Mouse (Mus musculus): ENCODE results near the gene Myb.
"Not testable (repeated sequence)": the region's sequence is repeated elsewhere in the genome, so short reads cannot be mapped to it uniquely, and the experiment has no call there.

The Myb gene

DNA sequence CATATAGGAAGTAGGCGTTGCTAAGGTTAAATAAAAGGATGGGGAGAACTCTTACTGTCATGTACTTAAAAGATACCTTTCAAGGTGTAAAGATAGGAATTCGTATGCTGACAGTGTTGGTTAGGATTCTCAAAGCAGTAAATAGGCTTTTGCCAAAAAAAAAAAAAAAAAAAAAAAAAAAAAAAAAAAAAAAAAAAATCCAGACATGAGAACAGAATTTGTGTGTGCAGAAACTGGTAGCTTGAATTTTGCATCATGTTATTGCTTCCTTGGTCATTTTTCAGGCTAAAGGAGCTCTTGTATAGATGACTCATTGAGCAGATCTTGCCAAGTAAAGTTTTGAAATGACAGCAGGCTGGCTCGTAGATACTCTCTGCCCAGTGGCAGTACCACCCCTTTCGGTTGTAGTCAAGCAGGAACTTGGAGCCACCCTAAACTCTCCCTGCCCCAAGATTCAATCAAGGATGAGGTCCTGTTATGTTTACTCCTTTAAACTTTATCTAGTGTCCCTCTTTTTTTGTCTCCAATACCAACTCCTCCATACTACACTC lies 11.9 kb upstream of the Myb start:
- in situ Hi-C loops (cut with MboI), result no loop called here

DNA sequence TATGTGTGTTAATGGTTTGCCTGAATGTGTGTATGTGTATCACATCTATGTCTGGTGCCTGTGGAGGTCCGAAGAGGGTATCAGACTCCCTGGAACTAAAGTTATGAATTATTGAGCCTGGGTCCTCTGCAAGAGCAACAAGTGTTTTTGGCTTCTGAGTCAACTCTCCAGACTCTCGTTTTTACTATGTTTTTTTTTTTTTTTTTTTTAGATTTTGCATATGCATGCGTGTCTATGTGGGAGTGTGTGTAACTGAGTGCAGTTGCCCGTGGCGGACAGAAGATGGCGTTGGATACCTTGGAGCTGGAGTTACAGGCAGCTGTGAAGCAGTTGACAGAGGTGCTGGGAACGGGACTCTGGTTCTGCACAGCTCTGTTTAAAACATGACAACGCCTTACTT lies 7.7 kb upstream of the Myb start:
- in situ Hi-C loops (cut with MboI), result no loop called here

DNA sequence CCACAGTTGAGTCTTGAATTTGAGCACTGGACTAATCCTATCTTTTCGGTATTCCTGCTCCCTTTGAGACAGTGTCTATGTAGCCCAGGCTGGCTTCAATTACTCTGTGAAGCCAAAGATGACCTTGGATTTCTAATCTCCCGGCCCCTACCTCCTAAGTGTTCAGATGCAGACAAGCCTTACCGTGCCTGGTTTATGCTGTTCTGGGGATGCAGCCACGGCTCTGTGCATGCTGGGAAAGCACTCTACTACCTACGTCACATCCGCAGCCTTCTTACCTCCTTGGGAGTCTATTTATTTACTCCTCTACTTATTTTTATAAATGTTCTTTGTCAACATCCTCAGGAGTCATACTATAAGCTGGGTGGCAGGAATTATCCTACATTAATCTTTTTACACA lies 7.1 kb upstream of the Myb start:
- in situ Hi-C loops (cut with MboI), result no loop called here

DNA sequence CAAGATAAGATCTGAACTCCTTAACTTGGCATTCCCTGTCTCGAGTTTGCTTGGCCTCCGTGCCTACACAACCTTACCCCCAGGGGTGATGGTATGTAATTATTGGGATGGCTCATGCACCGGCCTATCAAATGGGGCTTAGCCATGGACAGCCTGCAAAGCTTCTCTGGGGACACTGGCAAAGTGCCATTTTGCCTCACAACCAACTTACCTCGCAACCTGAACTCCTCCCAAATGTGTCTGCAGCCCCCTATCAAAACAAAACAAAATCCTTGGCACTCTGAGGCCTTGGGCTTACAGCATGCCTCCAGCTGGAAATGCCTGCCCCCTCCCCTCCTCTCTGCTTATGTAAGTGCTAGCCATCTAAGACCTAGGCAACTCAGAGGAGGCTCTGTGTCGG lies 6.4 kb upstream of the Myb start:
- in situ Hi-C loops (cut with MboI), result no loop called here

DNA sequence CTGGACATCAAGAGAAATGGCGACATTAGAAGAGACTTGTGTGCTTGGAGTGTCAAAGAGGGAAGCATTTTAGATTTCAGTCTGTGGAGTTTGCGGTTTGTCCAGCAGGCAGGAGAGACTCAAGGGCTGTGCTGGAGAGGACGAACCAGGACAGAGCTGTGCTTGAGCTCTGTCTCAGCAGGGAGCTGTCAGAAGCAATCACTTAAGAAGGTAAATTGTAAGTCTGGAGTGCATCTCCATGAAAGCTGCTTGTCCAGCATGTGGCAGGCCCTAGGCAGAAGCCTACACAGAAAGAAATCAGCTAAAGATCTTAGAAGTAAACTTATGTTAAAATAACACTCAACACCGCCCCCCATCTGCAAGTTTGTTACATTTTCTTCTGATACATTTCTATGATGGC lies 4.6 kb upstream of the Myb start:
- in situ Hi-C loops (cut with MboI), result no loop called here

DNA sequence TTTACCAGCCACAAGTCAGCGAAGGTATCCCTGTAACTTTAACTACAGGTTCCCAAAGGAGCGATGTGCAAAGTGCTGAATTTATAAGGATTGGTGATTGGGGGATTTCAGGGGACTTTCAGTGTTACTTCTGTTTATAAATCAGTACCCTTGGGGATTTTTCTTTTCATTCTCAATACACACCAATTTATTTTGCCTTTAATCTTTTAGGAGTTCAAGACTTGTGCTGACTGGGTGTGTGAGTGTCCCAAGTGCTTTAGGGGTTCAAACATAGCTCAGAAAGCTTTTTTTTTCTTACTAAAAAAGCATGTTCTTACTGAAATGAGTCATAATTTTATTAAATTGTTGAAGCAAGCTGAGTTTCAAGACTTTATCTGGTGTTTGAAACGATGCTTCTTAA lies 1.3 kb upstream of the Myb start:
- in situ Hi-C loops (cut with MboI), result no loop called here

DNA sequence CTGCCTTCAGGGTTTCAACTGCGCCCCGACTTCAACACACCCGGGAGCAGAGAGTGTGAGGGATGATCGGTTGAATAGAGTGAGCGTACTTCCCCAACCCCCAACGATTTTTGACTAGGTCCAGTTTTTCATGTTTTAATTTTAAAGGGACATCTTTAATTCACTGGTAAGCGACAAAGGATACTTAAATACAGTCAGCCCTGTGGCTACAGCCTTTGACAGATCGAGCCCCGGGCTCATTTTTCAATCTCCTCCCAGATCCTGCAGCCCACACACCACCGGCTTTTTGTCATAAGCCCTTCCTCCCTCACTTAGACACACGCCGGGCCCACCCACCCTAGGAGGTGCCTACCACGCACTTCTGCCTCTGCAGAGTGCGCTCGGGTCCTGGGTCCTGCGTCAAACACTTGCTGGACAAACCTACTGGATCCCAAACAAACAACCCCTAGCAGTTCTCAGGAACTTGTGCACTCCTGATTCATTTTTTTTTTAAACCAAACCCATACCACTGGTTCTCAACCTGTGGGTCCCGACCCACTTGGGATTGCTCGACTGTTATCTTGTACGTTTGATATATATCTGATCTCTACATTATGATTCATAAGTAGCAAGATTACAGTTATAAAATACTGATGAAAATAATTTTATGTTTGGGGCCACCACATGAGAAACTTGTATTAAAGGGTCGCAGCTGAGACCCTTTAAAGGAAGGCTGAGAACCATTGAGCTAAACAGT lies 743 bp upstream of the Myb start:
- in situ Hi-C loops (cut with MboI), result no loop called here

DNA sequence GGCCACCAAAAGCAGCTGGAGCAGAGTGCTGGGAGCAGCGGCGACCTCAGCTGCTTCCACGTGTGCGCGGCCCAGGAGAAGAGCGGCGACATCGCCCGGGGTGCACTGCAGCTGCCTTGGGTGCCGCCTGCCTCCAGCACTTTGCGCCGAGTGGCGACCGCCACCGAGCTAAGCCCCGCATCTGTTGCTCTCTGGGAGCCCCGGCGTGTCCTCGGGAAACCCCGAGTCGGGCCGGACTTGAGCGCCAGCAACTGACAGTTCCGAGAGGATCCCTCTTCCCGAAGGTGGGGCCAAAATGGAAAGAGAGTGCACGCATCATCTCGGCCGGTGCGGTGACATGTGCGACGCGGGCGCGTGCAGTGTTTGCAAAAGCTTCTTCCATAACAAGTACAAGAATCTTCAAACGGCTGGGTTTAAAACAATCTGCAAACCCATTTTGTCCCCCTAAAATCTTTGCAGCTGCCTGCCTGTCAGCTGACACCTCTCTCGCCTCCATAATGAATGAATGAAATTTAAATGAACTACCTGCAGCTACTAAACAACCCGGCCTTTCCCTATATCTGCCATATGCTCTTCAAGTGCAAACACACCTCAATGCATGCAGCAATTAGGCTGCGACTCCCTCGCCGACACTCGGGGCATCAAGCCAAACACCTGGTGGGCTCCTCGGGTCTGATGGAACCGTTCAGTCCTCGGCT lies 938 bp downstream of the Myb start:
- in situ Hi-C loops (cut with MboI), result no loop called here

DNA sequence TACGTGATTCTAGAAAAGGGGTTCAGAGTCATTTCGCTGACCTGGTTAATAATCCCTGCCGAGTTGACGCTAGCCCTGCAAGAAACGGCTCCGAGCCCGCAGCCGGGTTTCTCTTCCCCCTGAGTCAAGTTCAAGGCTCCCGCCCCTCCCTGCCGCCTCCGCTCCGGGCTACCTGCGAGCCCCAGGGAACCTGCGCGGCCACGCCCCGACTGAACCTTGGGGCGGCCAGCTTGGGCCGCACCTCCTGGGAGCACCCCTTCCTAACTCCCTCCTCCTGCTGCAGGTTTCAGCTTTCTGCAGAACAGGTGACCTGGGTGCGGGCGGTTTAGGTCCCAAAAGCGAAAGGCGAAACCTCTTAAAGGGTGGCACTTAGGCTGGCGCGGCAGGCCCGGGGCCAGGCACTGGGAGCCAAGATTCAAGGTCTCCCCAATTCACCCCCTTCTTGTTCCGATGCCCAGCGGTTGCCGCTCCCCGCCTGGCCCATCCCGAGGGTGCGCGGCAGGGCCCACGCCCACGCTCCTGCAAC lies 1.8 kb downstream of the Myb start:
- in situ Hi-C loops (cut with MboI), result no loop called here

DNA sequence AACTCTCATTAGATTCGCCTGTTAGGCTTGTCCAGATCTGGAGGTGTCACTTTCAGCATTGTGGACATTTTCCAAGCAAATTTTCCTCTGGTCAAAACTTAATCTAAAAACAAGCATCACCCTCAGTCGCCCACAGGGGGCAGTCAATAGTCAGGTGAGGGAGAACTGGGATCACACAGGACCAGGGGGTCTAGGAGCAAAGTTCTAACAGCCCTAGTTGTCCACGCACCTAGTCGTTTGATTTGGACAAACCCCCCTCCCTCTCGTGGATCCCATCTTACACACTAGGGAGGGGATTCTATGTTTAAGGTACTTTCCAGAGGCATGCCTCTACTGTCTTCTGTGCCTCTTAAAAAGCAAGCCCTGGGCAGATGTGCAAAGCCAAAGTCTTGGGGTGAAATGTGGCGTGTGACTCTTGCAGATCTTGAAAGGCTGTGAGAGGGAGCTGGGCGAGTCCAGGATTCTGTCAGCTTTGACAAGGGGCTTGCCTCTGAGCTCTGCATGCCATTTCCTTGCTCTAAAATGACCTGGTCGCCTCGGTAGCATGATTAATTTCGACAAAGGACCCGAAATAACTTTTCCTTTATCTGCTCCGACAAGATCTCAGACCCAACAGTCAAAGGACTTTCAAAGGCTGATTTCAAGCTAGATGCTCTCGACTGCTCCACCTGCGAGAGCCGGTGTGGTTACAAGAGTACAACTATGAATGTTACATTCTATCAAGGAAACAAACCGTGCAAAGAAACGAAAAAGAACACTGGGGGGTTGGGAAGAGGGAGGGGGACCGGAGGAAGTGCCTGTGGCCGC lies 2.5 kb downstream of the Myb start:
- in situ Hi-C loops (cut with MboI), result no loop called here

DNA sequence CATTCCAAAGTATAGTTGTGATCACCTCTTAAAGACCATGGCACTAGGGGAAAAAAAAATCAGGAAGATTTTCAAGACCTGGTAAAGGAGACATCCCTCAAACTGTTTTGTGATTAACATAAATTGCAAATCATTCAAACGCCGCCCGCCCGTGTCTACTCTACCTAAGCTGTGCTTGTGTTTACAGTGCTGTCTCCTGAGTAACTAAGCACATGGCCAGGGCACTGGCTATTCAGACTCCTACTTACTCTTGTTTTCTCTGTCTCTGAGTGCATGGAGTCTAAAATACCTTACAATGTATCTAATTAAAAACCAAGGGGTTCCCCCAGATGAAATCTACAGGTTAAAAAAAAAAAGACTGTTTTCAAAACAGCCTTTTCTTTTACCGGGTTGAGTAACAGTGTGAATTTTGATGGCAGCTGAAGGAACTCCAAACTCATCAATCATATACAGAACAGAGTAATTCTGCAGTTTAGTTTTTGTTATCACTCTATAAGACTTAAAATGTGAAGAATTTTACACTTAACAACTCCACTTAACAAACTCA lies 3.8 kb downstream of the Myb start:
- in situ Hi-C loops (cut with MboI), result no loop called here

DNA sequence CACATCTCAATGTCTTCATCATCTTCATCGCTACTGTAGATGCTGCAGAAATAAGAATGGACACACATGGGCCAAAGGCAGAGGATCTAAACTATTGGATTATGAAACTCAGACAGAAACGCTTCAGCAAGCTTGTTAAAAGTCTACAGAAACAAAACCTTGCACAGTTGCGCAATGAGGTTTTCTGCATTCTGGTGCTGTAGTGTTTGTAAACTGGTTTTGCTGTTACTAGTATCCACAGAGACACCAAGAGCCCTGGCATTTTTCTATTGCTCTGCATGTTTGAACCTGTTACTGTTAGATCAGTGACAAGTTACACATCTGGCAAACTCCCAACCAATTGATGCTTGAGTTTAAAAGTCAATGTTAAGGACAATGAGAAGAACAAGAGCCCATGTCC lies 4.4 kb downstream of the Myb start:
- in situ Hi-C loops (cut with MboI), result no loop called here

DNA sequence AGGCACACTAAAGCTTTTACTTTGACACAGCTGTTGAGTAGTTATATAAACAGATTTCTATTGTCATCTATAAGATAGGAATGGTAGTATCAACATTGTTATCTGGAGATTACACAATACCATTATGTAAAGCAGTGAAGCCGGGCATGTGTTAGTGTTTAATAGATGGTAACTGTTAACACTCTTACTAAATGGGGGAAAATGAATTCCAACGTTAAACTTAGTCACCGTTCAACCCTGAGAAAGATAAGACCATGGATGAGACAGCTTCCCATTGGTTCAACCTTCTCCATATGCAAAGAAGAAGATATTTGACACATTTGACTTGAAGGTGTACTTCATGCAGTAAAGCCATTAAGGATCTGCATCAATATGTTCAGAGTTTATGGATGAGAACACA lies 5.9 kb downstream of the Myb start:
- in situ Hi-C loops (cut with MboI), result no loop called here

DNA sequence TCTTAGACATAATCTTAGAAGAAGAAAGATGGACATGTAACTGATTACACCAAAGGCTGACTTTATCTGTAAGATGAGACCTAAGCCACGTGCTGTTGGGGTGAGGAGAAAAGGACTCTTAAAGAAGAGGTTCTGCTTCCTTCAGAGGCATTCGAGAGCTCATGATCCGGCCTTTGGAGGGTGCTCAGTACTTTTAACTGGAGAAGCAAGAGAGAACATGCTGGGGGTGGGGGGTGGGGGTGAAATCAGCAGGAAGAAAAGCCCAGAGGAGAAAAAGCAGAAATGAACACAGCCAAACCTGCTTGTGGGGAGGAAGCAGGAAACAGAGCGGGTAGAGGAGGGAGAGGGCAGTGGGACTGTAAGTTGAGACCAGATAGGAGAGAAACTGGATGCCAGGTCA lies 7.4 kb downstream of the Myb start:
- in situ Hi-C loops (cut with MboI), result no loop called here

DNA sequence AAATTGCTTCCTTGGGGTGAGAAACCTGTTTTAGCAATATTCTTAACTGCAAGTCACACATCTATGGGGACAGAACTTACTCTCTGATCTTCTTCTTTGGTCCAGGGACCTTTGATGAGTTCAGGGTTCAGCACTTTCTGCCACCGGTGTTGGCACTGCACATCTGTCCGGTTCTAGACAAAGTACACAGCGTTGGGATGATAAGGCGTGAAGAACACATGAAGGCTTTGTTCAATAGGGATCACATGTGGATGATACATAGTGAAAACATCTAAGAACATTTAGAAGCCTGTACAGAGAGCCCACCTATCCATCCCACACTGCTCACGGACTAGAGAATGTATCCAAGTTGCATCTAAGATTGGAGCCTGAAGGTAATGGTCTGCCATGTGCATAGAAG lies 8.0 kb downstream of the Myb start:
- in situ Hi-C loops (cut with MboI), result no loop called here

DNA sequence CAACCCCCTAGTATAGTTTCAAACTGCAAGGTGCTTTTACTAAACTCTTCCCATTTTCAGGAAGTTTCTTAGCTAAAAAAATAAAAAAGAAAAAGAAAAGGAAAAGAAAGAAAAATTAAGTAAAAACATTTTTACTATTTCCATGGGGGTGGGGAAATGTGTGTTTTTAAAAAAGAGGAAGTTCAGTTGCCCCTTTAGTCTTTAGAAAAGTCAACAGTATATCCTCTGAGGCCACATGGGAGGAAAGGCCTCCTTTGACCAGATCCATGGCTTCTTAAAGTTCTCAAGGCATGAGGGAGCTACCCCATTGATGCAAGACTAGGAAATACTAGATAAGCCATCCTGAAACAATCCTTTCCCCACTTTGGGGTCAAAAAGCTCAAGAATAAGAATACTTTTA lies 9.5 kb downstream of the Myb start:
- in situ Hi-C loops (cut with MboI), result no loop called here

DNA sequence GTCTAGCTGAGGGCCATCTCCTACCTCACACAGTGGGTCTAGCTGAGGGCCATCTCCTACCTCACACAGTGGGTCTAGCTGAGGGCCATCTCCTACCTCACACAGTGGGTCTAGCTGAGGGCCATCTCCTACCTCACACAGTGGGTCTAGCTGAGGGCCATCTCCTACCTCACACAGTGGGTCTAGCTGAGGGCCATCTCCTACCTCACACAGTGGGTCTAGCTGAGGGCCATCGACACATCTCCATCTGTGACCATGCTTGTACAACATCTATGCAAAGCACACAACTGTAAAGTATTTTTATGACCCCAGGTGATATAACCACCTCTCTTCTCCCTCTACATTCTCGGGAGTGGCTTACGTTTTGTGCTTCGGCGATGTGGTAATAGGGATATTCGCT lies 10.8 kb downstream of the Myb start:
- in situ Hi-C loops (cut with MboI), result not testable (repeated sequence)

DNA sequence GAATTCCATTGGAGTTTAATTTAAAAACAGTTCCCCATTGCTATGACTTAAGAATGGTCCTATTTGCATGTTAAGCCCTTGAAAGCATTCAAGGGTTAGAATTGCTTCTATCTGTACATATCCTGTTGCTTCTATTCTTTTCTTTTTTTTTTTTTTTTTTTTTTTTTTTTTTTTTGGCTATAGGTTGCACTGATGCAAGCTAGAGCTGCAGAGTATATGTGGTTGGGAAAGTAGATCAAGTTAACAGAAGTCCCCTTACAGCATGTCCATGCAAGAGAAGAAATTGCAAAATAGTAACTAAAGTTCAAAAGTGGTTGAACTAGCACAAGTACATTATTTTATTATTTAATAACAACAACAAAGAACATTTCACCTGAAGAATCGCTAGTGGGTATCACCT lies 14.1 kb downstream of the Myb start:
- in situ Hi-C loops (cut with MboI), result no loop called here

DNA sequence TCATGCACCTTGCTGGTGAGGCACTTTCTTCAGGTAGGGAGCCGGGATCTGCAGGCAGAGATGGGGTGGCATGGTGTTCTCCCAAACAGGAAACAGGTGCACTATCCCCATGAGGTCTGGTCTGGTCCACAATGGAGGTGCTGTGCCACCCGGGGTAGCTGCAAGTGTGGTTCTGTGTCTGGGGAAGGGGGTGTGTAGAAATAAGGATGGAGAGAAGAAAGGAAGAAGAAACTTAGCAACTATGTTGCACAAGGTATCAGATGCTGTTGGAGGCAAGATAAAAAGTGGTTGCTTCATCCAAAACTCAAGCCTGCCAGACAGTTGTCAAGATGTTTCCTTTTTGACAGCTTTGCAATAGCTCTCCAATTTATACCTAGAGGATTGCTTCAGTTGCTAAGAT lies 14.5 kb downstream of the Myb start:
- in situ Hi-C loops (cut with MboI), result no loop called here

DNA sequence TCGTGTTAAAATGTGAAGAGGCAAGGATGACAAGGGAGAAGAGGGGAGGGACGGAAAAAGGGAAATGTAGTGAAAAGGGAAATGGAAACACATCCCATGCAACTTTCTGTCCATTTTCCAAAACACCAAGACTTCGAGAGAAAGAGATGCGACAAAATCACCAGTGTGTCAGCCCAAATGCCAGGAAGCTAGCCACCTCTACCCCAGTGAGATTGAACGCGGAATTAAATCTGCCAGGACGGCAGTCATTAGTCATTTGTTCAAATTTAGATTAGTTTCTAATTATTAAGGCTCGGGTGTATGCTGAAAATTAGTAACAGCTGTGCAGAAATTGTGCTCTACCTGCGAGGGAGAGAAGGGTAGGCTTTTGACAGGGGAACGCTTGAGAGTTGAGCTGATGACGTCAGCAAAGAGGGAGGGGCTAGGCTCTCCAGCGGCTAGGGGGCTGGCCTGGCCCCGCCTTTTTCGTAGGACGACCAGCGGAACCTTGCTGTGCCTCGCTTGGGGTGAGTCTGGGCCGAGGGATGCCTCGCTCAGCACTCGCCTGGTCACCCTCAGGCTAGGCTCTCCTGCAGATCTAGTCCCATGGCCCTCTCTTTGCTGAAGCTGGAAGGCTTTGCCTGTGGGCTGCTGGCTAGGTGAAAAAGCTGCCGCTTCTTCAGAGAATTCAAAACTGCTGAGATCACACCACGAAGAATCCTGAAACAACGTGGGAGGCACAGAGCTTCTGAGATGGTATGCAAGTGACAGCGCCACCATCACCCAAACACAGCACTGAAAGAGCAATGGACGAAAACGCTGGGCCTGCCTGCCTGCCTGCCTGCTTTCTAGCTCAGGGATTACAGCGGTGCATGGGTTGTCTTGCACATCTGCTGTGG lies 15.9 kb downstream of the Myb start:
- in situ Hi-C loops (cut with MboI), result no loop called here

DNA sequence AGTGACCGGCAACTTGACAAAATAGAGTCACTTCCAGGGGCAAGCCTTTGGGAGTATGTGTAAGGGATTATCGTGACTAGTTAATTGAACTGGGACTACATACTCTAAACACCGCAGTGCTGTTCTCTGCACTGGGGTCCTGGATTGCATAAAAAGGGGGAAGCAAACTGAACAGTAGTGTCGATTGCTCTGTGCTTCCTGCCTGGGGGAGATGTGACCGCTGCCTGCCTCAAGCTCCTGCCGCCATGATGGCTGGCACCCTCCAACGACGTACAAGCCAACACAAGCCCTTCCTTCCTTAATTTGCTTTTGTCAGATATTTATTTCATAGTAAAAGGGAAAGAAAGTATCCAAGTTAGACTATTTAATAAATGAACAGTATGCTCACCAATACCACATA lies 25.5 kb downstream of the Myb start:
- in situ Hi-C loops (cut with MboI), result no loop called here
